Mouse (Mus musculus) right cerebral cortex, postnatal 25 days (tissue): Measurements from ENCODE around the gene Aqp11.

Source experiments
- DNase-seq: peaks from one replicate; pipeline ENCODE4 v3.0.0; 2022

The Aqp11 gene

DNA sequence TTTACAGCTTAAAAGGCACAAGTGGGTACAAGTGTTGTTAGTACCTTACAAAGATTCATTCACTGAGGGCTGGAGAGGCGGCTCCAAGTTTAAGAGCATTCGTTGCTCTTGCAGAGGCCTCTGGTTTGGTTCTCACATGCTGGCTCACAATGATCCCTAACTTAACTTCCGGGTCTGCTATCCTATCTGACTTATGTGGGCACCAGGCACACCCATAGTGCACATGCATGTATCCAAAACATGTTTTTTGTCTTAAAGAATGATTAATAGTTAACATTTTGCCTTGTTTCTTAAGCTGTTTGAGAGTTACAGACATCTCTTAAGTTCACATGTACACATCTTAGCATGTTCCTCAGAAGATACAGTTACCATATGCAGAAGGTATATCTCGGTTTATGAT lies 37.9 kb downstream of the Aqp11 start:
- no peak for DNase-seq

DNA sequence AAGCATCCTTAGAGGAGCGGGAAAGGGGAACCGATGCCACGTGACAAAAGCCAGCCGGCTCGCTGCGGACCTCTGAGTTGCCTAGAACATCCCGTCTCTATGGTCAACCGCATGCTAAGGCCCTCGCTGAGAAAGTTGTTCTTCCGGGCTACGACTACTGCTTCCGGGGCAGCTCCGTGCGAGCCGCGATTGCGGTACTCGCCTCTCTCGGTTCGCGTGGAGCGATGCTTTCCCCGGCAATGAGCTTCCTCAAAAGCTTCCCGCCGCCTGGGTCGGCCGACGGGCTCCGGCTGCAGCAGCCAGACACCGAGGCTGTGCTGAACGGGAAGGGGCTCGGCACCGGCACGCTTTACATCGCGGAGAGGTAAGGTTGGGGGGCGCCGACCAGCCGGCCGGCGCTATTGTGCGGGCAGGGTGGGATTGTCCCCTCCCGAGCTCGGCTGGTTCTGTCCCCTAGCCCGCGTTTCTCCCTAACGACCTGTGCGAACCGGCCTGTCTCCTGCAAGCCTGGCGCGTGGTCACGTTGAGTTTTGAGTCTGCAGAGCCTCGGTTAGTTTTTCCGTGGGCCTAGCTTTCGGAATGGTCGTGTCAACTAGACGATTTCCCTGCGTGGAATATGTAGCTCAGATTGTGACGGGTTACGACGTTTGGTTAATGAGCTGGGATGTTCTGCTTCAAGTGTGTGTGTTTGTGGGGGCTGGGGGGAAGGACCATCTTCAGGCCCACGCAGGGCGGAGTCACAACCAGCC lies 41.4 kb downstream of the Aqp11 start, which contains the start of gene Clns1a:
Gene Clns1a (plus strand): TSS at position 129 of the 749 bp plus-strand sequence.
- peak; percentile 92 for DNase-seq

DNA sequence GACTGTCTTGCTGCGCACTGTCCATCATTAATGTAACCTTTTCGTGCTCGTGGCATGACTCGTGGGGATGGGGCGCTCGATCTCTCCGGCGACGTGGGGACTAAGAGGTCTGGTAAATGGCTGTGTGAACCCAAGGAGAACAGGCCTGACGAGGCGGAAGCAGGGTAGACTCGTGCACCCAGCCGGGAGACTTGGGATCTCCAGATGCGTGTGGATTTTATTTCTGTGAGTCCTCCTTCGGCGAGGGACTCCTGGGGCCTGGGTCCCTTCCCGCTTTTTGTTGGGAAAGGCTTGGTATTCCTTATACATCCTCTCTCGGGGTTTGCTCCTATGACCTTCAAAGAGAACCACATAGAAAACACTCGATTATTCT lies 42.0 kb downstream of the Aqp11 start:
- no peak for DNase-seq

DNA sequence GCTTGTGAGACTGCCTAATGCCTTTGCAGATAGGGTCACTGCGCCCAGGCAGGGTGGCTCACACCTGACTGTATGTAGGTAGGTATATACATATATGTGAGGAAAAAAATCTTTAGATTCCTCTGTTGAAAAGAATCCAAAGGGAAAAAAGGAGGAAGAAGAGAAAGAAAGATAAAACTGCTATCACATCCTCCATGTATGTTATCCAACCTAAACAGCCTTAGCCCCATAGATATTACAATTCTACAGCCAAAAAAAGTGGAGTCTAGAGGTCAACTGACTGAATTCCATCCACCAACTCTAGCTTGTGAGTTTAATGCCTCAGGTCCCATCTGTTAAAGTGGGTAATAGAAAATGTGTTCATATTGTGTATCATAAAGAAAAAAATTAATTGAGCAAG lies 42.6 kb downstream of the Aqp11 start:
- no peak for DNase-seq

DNA sequence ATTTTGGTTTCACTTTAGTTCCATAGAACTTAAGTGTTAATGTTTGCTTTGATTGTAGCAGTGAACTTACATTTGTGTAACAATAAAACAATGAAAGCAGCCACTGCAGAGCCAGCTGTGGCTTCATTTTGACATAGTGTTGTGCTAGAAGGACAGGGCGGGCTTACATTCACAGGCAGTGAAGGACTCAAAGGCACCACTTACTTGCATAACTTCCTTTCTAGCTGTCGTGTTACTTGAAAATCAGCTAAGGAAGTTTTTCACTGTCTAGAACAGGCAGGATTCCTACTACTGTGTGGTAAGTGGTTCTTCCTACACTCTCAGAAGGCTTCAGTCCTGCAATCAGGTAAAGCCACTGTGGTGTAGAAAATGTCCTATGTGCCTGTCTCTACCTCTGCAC lies 50.3 kb downstream of the Aqp11 start:
- no peak for DNase-seq

DNA sequence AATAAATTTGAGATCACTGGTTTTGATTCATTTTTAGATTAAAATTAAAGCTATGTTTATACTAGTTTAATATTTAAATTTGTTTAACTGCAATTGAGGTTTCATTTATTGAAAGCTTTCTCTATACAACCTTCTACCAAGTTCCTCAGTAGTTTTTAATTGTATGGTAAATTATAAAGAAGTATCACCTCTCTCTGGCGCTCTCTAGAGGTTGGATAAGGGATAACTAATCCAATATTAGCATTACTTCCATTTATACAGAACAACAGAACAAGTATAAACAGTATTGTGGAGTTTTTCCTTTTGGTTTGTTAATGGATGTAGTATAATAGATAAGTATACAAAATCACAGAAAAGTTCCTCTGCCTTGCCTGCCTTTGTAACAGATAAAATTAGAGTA lies 58.9 kb downstream of the Aqp11 start:
- no peak for DNase-seq
